Mouse (Mus musculus) heart, postnatal 4 days (tissue): ENCODE data around the gene Arl5a. TPM values are rescaled to one million over a fixed set of nuclear protein-coding genes. Genes with fewer than 3 reads are reported as not detected.

Experiments
- DNase-seq: peaks from one replicate; pipeline ENCODE4 v3.0.0; 2021
- total RNA-seq, 2 experiments: library from RNA; stranded (reverse); gene quantifications; 2 replicates each; pipeline ENCODE4 v1.2.3; 2021

Gene Arl5a
- total RNA-seq, 2 experiments from 2014 or later, result 52.7 to 56.2 TPM

DNA sequence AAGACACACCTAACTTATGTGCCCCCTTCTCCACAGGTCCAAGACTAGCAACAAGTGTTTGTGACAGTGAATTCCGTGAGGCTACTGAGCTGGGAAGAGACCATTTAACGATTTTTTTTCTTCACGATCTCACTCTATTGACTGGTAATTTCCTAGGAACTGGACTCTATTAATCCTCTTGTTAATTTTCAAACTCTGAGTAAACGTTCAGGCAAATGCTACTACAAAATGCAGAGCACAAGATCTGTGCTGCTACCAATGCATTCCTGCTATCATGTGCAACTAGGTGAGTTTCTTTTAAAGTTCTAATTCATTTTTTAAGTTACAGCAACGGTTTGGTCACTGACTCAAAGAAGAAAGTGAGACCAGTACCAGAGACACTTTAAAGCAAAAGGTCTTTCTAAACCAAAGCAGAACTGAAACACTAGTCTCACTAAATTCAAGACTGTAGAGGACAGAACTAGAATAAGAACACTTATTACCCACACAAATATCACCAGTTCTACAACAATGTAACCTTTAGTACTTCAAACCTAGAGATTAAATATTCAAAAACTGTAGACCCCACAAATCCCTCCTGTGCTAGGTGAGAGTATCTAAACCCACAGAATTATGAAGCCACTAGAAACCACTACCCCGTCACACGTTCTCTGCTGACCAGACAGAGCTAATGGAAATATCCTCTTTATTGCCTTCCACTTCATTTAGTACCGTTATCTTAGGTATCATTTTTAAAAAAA, 1.7 kb downstream of the Arl5a start:
- no peak for DNase-seq

DNA sequence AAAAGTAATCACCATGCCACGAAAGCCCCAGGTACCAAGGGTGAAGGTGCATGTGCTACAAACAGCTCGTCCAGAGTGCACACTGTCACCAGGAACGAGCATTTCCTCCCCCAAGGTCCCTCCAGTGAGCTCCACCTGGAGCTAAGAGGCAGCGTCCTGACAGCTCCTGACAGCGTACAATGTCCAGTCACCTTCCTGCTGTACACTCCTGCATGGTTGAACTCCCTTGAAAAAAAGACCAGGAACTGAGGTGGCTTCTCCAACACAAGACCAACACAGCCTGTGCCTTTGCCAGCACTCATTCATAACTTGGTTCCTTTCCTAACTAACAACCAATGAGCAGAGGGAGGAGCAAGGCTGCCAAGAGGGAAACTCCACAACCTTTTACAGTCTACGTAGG, 3.5 kb downstream of the Arl5a start:
- no peak for DNase-seq

DNA sequence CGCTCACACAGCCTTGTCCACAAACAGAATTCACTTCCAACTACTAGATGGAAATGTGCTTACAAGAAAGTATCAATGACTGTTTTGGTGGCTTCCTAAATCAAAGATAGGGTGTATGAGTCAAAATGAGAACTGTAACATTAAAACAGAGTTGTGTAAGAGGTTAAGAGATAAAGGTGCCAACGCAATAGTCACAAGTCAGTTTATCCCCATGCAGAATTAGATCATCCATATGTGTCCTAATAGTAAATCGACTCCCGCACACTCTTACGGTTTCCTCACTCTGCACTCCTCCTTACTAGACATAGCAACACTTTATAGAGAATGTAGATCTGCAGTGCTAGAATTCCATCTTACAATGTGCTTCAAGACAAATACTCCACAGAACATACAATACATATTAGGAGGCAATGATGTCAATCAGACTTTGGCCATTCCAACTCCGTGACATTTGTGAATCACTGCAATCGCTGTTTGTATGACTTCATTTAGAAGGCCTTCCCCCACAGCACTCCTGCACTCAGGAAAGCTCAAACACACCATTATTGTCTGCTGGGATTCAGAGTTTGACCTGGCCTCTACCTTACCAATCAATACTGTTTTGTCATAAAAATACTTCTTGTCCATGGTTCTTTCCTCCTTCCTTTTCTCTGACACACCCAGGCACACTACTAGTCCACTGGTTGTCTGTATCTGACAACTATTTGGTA, 4.5 kb downstream of the Arl5a start:
- no peak for DNase-seq

DNA sequence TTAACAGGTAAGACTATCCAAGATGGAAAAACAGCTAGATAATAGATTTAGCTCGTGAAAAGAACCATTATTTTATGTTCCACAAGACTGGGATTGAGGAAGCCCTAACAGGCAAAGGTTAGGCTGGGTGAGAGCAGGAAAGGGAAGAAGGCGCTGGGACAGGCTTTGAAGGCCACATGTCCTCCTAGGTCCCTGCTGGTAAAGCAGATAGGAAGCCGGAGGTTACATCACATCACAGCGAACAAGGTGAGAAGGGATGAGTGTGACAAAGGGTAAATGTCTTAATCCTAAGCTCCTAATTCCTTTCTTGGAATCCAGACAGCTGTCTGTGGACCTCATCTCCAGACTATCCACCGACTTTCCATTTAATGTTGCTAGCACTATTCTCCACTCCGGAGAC, 5.4 kb downstream of the Arl5a start:
- DNase-seq, result no peak

DNA sequence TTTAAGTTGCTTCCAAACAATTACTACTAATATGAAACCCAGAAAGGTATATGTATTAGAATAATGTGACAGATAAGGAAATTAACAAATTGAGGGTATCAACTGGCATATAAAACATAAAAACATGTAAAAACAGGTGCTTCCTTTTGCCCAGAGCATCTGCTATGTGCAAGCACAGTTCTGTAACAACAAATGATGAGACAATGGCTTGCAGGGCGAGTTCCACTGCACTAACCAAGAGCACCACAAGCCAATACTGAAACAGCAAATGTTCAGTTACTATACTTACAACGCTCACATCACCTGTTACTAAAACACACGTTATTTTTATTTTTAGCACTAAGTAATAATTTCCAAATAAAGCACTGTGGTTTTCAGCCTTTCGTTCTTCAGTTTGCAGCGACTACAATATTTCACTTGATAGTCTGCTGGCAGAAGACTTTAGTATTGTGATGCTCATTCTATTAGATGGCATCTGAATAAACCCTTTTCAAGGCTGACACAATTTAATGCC, 12.1 kb downstream of the Arl5a start:
- DNase-seq, result no peak

DNA sequence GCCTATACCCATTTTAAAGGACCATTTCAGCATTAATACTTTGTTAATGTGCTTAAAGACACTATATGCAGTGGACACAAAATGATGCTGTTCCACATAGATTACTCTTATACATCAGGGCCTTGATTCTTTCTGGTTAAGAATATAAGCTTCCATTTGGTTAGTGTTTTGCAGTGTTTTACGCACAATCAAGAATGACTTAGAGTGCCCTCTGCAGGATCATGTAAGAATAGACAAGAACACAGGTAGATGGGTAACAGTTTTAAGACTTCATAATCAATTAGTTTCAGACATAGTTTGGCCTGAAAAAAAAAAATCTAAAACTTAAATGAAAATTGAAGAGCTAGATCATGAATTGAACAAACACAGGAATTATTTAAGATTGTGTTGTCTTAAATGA, 18.2 kb downstream of the Arl5a start:
- no peak for DNase-seq

DNA sequence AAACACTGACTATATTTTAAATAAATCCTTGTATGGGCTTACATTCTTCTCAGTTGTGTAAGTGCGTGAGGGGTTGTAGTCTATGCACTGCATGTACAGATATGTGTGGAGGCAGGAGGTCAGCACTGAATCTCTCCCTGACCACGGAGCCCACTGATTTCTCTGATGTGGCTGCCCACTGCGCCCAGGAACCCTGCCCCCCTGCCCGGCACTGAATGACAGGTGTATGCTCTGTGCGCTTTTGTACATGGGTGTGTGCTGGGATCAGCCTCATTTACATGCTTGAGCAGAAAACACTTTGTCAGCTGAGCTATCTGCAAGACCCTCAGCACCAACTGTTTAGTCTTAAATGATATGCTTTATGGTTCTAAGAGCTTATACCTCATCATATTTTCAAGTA, 19.5 kb downstream of the Arl5a start:
- no peak for DNase-seq

DNA sequence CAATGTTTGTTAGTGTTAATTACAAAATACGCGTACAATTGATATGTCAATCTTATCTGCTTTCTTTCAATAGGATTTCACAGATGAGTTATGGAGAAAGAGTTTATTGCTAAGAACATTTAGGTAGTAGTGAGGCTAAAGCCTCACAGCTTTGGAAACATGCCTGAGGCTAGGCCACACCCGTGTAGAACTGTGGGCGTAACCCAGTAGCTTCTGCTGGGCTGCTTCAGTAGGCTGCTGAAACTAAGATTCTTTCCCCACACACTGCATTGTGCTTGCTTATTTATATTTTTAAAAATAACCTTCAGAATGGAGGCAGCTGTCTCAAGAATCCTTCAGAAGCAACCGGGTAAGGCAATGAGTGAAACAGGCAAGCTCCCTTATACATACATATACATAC, 30.2 kb downstream of the Arl5a start:
- no peak for DNase-seq

DNA sequence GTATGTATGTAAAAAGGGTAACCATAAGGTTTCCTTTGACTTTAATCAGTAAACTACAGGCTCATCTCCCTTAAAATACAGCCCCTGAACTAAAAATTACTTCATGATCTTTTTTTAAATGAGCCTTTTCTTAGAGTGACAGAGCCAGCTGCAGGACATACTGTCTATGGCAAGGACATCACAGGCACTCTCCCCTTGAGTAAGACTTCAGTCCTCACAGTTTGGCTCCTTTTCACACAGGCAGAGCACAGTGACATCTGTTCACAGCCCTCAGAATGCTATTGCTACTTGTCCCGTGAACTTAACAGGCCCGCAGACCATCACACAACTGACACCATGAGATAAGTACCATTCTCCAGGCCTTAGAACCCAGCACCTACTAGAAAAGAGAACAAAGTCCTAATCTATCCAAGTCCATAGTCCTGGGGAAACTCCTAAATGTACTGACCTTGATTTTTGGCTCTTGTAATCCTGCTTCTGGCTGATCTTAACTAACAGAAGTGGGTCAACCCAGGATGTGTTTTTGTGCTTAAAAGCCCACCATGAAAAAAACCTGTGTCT, 34.2 kb downstream of the Arl5a start:
- DNase-seq, result no peak

DNA sequence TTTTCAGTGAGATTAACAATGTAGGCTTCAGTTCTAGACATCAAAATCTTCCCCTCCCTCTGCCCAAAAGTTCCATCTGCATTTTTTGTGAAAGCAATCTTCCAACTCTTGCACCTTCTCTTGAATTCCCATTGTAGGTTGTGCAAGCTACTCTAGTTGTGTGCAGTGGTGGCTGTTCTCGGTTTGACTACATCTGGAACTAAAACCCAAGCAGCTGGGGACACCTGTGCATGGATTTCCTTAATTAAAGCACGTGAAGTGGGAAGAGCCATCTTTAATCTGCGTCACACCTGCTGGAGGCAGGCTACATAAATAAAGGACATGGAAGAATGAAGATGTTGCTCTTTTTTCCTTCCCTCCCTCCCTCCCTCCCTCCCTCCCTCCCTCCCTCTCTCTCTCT, 34.7 kb downstream of the Arl5a start:
- DNase-seq, result no peak

DNA sequence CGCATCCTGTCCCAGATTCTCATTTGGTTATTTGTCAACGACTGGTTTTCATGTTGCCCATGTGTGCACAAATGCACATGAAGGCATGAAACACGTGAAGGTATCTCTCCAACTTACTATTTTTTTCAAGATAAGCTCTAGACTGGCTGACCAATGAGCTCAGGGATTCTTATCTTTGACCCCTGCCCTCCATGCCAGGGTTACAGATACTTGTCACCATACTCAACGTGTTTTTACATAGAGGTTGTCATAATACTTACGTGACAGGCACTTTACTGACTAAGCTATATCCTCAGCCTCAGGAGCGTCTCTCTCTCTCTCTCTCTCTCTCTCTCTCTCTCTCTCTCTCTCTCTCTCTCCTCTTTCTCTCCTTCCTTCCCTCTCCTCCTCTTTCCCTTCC, 38.2 kb downstream of the Arl5a start:
- no peak for DNase-seq

DNA sequence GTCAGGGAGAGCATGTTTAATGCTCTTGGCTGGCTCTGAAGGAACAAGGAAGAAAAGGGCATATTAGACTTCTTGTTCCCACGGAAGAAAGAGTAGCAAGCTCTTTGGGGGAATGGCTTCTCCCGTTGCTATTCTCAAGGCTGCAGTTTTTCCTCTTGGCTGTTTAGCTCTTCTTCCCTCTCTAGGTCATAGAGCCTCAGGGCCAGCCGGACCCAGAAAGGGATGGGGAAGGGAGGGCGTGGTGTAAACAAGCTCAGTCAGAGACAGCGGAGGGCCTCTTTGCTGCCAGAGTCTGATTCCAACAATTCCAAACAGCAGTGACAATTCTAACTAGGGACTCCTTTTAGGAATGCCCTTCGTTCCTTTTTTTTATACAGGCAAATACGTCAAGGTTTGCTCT, 38.7 kb downstream of the Arl5a start:
- DNase-seq, result peak; percentile 23

DNA sequence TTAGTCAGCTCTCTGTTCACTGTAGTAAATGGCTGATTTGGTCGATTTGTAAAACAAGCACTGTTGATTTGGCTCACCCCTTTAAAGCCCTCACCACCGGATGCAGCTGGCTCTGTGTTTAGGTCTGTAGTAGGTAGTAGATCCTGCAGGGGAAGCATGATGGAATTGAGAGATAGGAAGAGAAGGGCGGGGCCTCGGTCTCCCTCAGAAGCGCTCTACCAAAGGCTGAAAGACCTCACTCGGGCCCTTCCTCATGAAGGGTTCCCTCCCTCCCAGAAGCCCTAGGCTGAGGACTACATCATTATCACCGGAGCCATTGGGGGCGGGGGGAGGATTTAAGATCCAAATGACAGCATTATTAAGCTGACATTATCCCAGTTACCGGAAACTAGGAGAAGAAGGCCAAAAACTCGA, 45.8 kb downstream of the Arl5a start:
- DNase-seq, result no peak

DNA sequence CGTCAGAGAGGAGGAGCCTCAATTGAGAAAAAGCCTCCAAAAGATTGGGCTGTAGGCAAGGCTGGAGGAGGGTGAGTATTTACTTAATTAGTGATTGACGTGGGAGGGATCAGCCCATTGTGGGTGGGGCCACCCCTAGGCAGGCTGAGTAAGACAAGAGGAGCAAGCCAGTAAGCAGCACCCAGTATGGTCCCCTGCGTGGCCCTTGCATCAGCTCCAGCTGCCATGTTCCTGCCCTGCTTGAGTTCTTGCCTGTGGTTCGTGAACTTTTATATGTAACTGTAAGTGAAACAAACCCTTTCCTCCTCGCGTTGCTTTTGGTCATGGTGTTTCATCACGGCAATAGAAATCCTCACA, 46.3 kb downstream of the Arl5a start, which contains the start of gene Neb:
Gene Neb, minus strand, starts transcription at position 27 of the 357 bp plus-strand sequence.
- DNase-seq, result no peak

DNA sequence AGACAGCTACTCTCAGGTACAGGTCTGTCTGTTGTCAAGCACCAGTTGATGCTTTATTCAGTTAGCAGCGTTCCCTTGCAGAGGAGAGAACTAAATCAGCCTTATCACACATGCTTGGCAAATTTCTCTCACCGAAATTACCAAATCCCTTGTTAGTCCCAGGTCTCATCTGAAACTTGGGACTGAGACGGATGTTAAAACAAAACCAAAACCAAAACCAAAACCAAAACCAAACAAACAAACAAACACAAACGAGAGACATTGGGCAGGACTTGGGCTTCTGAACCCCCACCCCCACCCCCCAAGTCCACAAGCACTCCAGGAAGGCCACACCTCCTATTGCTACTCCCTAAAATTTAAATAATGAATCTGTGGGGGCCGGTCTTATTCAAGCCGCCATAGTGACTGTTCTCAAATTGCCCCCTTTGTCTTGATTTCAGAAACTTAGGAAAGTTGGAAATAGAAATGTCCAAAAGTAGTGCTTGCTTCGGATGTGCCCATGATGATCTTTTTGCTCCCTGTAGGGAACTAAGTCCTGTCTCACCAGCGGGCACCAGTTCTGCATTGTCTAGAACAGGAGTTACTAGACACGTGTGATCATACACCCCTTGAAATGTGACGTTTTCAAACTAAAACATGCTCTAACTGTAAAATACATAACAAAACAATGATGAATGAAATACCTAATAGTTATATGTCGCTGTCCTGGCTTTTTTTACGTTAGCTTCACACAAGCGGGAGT, 46.8 kb downstream of the Arl5a start:
- DNase-seq, result no peak

DNA sequence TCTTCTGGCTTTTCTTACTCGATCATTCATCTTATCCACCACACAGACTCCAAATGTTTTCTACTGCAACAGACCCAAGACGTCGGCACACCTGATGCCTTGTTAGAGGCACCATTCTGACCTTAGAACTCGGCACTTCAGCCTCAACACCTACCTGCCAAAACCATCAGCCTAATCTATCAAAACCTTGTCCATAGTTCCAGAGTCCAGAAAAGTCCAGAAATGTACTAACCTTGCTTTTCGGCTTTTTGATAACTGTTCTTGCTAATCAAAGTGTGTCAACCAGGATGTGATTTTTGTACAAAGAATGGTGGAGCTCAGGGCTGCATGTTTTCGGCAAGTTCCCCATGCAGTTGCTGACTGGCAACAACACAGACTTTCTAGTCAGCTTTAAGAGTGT, 50.0 kb downstream of the Arl5a start:
- no peak for DNase-seq

DNA sequence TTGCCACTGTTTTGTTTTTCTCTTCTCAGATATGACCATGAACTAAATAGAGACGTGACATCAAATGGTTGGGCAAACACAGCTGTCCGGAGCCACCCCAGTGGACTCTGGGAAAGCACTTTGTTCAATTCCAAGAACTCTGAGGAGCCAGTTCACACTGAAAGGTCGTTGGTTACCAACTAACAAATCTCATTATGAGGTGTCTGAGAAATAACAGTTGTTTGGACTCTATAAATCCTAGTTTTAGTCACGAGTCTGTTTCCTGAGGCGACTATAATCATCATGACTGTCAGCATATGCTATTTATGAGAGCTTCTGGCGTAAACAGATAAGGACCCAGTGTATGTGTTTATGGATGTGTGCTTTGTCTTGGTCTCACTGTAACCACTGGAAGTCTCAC, 52.2 kb downstream of the Arl5a start:
- no peak for DNase-seq

DNA sequence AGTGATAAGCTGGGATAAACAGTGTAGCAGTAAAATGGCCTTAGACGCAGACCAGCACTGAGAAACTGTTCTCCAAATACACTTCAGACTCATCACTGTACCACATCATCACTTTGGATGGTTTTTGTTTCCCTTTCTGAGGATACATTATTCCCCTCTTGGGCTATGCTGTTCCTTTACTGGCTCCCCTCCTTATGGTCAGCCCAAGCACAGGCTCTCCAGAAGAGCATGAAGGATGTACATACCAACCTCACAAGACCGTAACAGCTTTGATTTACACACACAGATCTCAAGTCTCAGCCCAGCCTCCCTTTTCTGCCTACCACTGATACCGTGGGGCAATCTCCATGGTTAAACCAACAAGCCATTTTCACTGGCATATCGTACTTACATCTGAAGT, 52.6 kb downstream of the Arl5a start:
- DNase-seq, result no peak

DNA sequence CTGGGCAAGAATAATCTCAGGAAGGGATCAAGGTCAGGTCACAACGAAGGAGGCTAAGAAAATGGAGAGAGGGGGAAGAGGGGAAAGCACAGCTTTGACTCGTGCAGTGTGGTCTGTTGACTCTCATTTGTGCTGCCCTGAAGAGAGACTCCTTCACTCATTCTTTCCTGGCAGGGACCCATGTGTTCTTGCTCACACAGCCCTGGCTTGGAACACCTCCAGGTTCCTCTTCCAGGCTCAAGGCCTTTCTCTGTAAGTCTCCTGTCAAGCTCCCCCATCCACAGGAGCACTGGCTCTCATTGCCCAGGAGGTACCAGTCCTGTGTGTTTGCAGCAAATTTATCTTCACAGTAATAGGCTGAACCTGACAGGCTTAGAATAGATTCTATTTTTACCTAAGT, 53.6 kb downstream of the Arl5a start:
- DNase-seq, result peak; percentile 73

DNA sequence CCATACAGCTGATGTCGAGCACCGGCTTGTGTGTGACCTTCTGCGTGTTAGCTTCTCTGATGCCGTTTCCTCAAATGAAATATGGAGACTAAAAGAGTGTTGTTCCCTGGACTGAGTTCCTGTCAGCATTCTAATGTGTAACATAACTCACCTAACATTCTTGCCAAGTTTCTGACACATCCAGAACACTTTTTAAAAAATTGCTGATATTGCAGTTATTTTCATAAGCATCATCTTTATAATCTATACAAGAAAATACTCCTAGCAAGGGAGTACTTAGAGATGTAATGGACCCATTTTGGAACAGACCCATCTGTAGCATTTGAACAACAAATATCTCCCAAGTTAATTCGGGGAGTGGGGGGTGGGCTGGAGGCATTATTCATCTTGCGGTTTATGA, 55.1 kb downstream of the Arl5a start:
- no peak for DNase-seq

DNA sequence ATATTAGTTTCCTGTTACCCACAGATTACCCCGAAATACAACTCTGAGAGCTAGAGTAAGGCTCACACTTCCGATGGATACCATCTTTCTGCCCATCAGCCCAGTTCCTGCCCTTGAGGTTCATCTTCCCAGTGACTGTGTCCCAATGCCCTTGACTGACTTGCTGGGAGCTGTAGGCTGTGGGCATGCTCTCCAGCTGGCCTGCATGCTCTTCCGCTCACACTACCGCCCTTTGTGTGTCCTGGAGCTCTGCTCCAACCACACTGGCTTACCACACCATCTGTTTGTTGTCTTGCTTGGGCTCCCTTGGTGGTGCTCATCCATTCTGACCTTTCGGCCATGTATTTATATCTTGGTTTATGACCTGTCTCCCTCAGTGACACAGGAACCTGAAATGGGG, 57.0 kb downstream of the Arl5a start:
- DNase-seq, result no peak

DNA sequence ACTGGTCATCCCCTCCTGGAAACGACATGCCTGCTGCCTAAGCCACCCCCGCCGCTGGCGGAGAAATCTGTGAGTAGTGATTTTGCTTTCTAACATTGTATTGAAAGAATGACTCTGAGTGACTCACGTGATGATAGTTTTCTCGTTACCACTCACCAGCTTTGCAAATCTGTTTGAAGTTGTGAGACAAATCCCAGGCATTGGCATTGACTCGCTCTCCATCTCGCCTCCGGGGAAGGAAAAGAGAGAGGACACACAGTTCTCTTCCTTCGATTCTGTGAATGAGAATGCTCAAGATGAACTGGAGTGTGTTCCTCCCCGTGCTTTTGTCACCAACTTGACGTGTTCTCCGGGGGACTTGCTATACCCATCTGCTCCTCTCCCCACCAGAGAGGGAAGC, 57.5 kb downstream of the Arl5a start:
- DNase-seq, result no peak

DNA sequence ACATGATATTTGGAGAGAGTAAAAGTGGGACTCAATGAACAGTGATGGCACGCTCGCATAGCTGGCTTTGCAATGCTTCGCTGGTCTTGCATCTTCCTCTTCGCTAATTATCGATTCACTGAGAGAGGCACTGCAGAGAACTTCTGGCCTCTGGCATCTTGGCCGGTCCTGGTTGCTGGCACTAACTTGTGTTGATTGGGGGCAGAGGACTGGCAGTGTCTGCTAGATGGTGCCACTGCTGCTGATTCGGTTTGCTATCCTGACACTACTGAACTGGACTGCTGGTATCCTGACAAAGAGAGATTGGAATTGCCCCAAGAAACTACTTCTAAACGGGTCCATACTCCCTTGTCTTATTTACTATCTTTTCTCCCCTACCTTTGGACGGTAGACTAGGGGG, 63.6 kb downstream of the Arl5a start:
- no peak for DNase-seq
